Mouse (Mus musculus) limb, embryonic 11.5 days (tissue): ENCODE measurements around the gene Hsfy2. TPM values are rescaled to one million over a fixed set of nuclear protein-coding genes. Genes with fewer than 3 reads are reported as not detected.

Experiments
- ATAC-seq: fragments of 200-750 bp; cut with Nextera tagmentation; 2 replicates; pipeline ENCODE4 v1.8.0; 2017; ENCODE audit warnings: low read depth; ENCODE audit not compliant: insufficient number of reproducible peaks, low FRiP score, low TSS enrichment
- DNase-seq: peaks from one replicate; pipeline ENCODE4 v3.0.0-alpha.2; 2015; ENCODE audit warnings: low spot score
- H3K27ac ChIP-seq: fragments of 300-500 bp; sonication (generic); replicated peaks from 2 replicates; pipeline ENCODE4 v1.5.1; 2014; ENCODE audit warnings: low read depth, mild to moderate bottlenecking, low read length
- H3K27me3 ChIP-seq: fragments of 300-500 bp; sonication (generic); 2 replicates; pipeline ENCODE4 v1.6.1; 2014; ENCODE audit warnings: mild to moderate bottlenecking, low read length, mixed read lengths; ENCODE audit not compliant: control insufficient read depth, insufficient read depth
- H3K36me3 ChIP-seq: fragments of 300-500 bp; sonication (generic); 2 replicates; pipeline ENCODE4 v1.6.1; 2014; ENCODE audit warnings: mild to moderate bottlenecking, low read length, moderate library complexity, mixed read lengths; ENCODE audit not compliant: control insufficient read depth, insufficient read depth
- H3K4me1 ChIP-seq: fragments of 300-500 bp; sonication (generic); 2 replicates; pipeline ENCODE4 v1.6.1; 2014; ENCODE audit warnings: low read length, mixed read lengths; ENCODE audit not compliant: control insufficient read depth, insufficient read depth
- H3K4me2 ChIP-seq: fragments of 300-500 bp; sonication (generic); 2 replicates; pipeline ENCODE4 v1.6.1; 2014; ENCODE audit warnings: low read depth, mild to moderate bottlenecking, moderate library complexity; ENCODE audit not compliant: severe bottlenecking
- H3K4me3 ChIP-seq: fragments of 300-500 bp; sonication (generic); 2 replicates; pipeline ENCODE4 v1.5.1; 2014; ENCODE audit warnings: low read depth, low read length
- H3K9ac ChIP-seq: fragments of 300-500 bp; sonication (generic); 2 replicates; pipeline ENCODE4 v1.6.1; 2014; ENCODE audit warnings: mild to moderate bottlenecking, low read length
- H3K9me3 ChIP-seq: fragments of 300-500 bp; sonication (generic); 2 replicates; pipeline ENCODE4 v1.6.1; 2016; ENCODE audit warnings: low read length; ENCODE audit not compliant: control insufficient read depth
- WGBS: fragments of 180-500 bp; shearing (Covaris S2); extraction: QIAGEN DNeasy Blood & Tissue Kit; methylation state at CpG from one replicate; pipeline ENCODE4 v1.1.7; 2014; 5-methylcytosine and 5-hydroxymethylcytosine counted together
- polyA plus RNA-seq: library from polyadenylated mRNA; unstranded; fragments of >200 nt; fragmentation: Nextera tagmentation; extraction: Ambion mirVana; gene quantifications from 2 replicates; pipeline ENCODE4 v1.2.1, GENCODE M21; 2014

The Hsfy2 gene
- polyA plus RNA-seq, 1 experiment from 2014 or later: not detected

GRCm38 (mm10) chr1:56626824-56627223 lies 10.4 kb downstream of the Hsfy2 start:
- Histone ChIP-seq H3K9ac (no peak overlapping the region), H3K36me3 (no peaks in the 10 kb centered on the region), H3K27ac (no peak overlapping the region), H3K27me3 (no peaks in the 10 kb centered on the region), H3K4me2 (no peak overlapping the region), H3K4me1 (no peaks in the 10 kb centered on the region), H3K4me3 (no peak overlapping the region), H3K9me3 (no peaks in the 10 kb centered on the region)
- ATAC-seq (no peak), DNase-seq (no peak)
- WGBS: 80% methylated on average over 7 of the region's 7 CpGs

- DNase-seq (no peak), ATAC-seq (no peak)
- H3K4me3 ChIP-seq: no peak overlapping the region
- H3K36me3 ChIP-seq: no peaks in the 10 kb centered on the region
- H3K27me3 ChIP-seq: no peaks in the 10 kb centered on the region
- H3K4me2 ChIP-seq: no peak overlapping the region
- H3K9me3 ChIP-seq: no peaks in the 10 kb centered on the region
- H3K9ac ChIP-seq: no peak overlapping the region
- H3K4me1 ChIP-seq: no peaks in the 10 kb centered on the region
- whole genome bisulfite sequencing: 89% methylated on average over 3 of the region's 3 CpGs
- no peak overlapping the region for H3K27ac ChIP-seq
Measured at GRCm38 (mm10) chr1:56624304-56624703, 12.9 kb downstream of the Hsfy2 start.

- WGBS: 93% methylated on average over 1 of the region's 1 CpGs
- no peaks in the 10 kb centered on the region for H3K27me3 ChIP-seq
- DNase-seq (no peak), ATAC-seq (no peak)
- no peak overlapping the region for H3K9ac ChIP-seq
- no peak overlapping the region for H3K4me3 ChIP-seq
- no peaks in the 10 kb centered on the region for H3K36me3 ChIP-seq
- H3K4me1 ChIP-seq: no peaks in the 10 kb centered on the region
- H3K9me3 ChIP-seq: no peaks in the 10 kb centered on the region
- H3K4me2 ChIP-seq: no peak overlapping the region
- H3K27ac ChIP-seq: no peak overlapping the region
Measured at GRCm38 (mm10) chr1:56612384-56612783, 24.9 kb downstream of the Hsfy2 start.
